Mouse (Mus musculus) liver, embryonic 13.5 days (tissue): ENCODE measurements around the gene Riok1. TPM values are rescaled to one million over a fixed set of nuclear protein-coding genes. Genes with fewer than 3 reads are reported as not detected.

Experiments used
- ATAC-seq: fragments of 200-750 bp; cut with Nextera tagmentation; 2 replicates; pipeline ENCODE4 v1.8.0; 2017; ENCODE audit warnings: low read depth, mild to moderate bottlenecking, moderate number of reproducible peaks, moderate library complexity
- DNase-seq: peaks from one replicate; pipeline ENCODE4 v3.0.0; 2022
- H3K27ac ChIP-seq: fragments of 300-500 bp; sonication (generic); 2 replicates; pipeline ENCODE4 v1.5.1; 2015; ENCODE audit warnings: moderate library complexity, mild to moderate bottlenecking, inconsistent platforms
- H3K27me3 ChIP-seq: fragments of 300-500 bp; sonication (generic); 2 replicates; pipeline ENCODE4 v1.6.1; 2015; ENCODE audit warnings: mild to moderate bottlenecking, inconsistent platforms
- H3K36me3 ChIP-seq: fragments of 300-500 bp; sonication (generic); 2 replicates; pipeline ENCODE4 v1.6.1; 2015; ENCODE audit warnings: mild to moderate bottlenecking, inconsistent platforms
- H3K4me1 ChIP-seq: fragments of 300-500 bp; sonication (generic); replicated peaks from 2 replicates; pipeline ENCODE4 v1.6.1; 2015; ENCODE audit warnings: inconsistent platforms
- H3K4me2 ChIP-seq: fragments of 300-500 bp; sonication (generic); 2 replicates; pipeline ENCODE4 v1.6.1; 2015; ENCODE audit warnings: inconsistent platforms, mild to moderate bottlenecking, moderate library complexity
- H3K4me3 ChIP-seq: fragments of 300-500 bp; sonication (generic); replicated peaks from 2 replicates; pipeline ENCODE4 v1.5.1; 2015; ENCODE audit warnings: mild to moderate bottlenecking, inconsistent platforms
- H3K9ac ChIP-seq: fragments of 300-500 bp; sonication (generic); 2 replicates; pipeline ENCODE4 v1.6.1; 2015; ENCODE audit warnings: mild to moderate bottlenecking, inconsistent platforms
- H3K9me3 ChIP-seq: fragments of 300-500 bp; sonication (generic); replicated peaks from 2 replicates; pipeline ENCODE4 v1.6.1; 2016; ENCODE audit warnings: inconsistent platforms
- WGBS: fragments of 180-500 bp; shearing (Covaris S2); methylation state at CpG from one replicate; pipeline ENCODE4 v1.1.7; 2015; ENCODE audit not compliant: insufficient replicate concordance; 5-methylcytosine and 5-hydroxymethylcytosine counted together
- polyA plus RNA-seq: library from polyadenylated mRNA; unstranded; fragments of >200 nt; fragmentation: Nextera tagmentation; extraction: Ambion mirVana; gene quantifications from 2 replicates; pipeline ENCODE4 v1.2.1, GENCODE M21; 2015

Riok1 gene
- polyA plus RNA-seq, 1 experiment from 2014 or later: 26.2 TPM

DNA sequence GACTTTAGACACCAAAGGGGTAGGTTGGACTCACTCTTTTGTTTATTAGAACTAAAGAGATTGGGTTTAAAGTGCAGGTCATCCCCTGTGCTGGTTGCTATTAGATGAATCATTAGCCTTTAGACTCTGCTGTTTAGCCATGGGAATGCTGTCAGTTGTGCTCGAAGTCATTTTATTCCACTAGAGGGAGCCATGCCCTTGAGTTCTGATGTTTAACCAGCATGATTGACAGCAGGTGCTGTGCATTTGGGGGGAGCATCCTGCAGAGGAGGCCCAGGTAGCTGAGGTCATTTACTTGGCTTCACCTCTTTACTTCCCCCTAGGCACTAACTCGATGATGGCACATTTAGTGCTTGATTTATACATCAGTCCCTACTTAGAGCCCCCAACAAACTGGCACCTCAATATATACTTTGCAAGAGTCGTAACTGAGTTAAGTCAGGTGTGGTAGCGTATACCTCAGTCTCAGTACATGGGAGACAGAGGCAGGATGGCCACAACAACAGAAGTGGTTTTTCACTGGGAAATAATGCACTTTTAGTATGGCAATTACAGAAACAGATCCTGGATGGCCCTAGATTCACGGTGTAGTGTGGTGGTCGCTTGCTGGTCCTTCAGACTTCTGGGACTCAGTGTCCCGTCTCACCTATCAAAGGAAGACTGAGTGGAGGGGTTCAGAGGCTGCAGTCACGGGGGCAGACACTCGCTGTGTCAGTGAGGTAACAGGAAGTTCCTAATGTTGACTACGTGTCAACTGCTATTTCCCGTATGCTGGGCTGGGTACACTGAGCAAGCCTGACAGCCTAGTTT is 28.3 kb downstream of the Riok1 start:
- 0 out of 2 replicates have a peak, but pooled peaks cover 4% of the 10 kb centered on the region for H3K4me1 ChIP-seq
- H3K27ac ChIP-seq: no peak overlapping the region
- no peak for ATAC-seq
- 58% methylated on average over 11 of the region's 11 CpGs for WGBS
- H3K4me2 ChIP-seq: no peak overlapping the region
- H3K36me3 ChIP-seq: peaks cover 30% of the 10 kb centered on the region
- H3K27me3 ChIP-seq: no peaks in the 10 kb centered on the region
- no peak overlapping the region for H3K4me3 ChIP-seq
- no peaks in the 10 kb centered on the region for H3K9me3 ChIP-seq
- H3K9ac ChIP-seq: no peak overlapping the region
- DNase-seq: peak; percentile 19

DNA sequence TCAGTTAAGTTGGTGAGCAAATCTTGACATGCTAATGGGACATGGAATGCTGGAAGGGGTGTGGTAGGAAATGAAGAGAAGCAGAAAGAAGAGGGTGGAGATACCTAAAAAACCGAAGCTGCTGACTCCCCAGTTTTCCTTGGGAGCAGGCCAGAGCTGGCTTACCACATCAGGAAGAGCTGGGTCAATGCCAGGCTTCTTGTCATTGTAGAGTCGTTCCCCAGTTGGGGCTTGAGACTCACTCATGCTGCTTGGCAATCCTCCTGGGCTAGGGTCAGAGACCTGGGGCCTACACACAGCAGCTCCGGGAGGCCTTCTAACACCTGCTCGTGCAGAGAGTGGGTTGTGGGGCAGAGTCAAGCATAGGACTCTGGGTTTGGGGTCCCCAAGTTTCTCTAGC is 34.1 kb downstream of the Riok1 start:
- DNase-seq: no peak
- H3K27me3 ChIP-seq: no peaks in the 10 kb centered on the region
- no peaks in the 10 kb centered on the region for H3K36me3 ChIP-seq
- no peak overlapping the region for H3K27ac ChIP-seq
- WGBS: 63% methylated on average over 4 of the region's 4 CpGs
- no peak overlapping the region for H3K9ac ChIP-seq
- H3K4me3 ChIP-seq: no peak overlapping the region
- ATAC-seq: no peak
- no peaks in the 10 kb centered on the region for H3K9me3 ChIP-seq
- no peak overlapping the region for H3K4me2 ChIP-seq
- H3K4me1 ChIP-seq: peaks cover 18% of the 10 kb centered on the region

DNA sequence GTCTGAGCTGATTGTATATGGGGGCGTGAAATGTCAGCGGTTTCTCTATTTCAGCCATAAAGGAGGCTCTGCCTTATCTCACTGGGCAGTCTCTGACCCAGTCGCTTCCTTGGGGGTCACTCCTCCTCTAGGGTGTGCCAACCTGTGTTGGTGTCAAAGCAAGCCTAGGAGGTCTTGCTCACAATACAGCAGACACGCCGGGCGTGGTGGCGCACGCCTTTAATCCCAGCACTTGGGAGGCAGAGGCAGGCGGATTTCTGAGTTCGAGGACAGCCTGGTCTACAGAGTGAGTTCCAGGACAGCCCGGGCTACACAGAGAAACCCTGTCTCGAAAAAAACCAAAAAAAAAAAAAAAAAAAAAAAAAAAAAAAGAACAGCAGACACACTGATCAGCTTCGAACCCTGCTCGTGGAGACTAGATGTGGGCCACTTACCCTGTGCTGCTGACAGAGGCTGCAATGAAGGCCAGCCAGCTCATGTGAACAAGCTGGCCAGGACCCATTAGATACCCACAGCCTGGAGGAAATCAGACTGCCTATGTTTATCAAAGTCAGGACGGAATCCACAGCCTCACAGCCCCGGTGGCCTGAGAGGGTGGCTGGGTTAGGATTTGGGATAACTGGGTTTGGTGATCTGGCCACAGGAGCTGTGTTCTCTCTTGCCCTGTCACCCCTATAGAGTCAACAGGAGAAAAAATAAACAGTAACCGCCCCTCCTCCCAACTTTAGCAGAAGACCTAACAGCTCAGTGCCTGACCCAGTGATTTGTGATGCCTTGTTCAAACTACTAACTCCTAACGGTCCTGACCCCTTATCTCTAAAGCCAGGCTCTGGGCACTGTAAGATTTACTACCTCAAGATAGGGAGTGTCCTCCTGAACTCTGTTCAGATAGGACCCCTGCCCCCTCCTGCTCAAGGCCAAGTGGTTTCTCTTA is 36.8 kb downstream of the Riok1 start:
- DNase-seq (peak; percentile 10), ATAC-seq (peak; percentile 78)
- H3K9me3 ChIP-seq: no peaks in the 10 kb centered on the region
- H3K4me1 ChIP-seq: peaks cover 18% of the 10 kb centered on the region
- peaks cover 3% of the 10 kb centered on the region; the same call in 1 of the 2 replicates for H3K27me3 ChIP-seq
- H3K4me3 ChIP-seq: no peak overlapping the region
- peak overlapping the region; percentile 78 for H3K27ac ChIP-seq
- H3K36me3 ChIP-seq: no peaks in the 10 kb centered on the region
- WGBS: 55% methylated on average over 18 of the region's 18 CpGs
- H3K9ac ChIP-seq: no peak overlapping the region
- H3K4me2 ChIP-seq: no peak overlapping the region

DNA sequence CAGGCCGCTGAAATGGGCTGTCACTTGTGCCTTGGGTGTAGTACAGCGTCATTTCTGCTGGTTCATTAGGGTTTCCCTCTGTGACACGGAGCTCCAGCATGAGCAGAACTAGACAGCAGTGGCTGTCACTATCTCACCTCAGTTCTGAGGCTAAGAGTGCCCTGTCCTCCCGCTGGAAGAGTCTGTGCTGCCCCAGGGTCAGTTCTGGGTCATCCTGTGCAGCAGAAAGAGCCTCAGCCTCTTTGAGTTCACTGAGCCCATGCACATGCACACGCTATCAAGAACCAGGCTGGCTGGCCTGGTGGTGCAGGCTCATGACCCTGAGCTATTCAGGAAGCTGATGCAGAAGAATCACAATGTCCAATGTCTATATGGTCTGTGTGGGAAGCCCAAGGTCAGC is 37.6 kb downstream of the Riok1 start:
- Histone ChIP-seq H3K4me1 (peaks cover 18% of the 10 kb centered on the region), H3K27ac (peak overlapping the region; percentile 78), H3K4me3 (no peak overlapping the region), H3K9ac (no peak overlapping the region), H3K36me3 (no peaks in the 10 kb centered on the region), H3K4me2 (0 out of 2 replicates have a peak overlapping the region, but pooled peaks have one; percentile 4), H3K27me3 (peaks cover 3% of the 10 kb centered on the region; the same call in 1 of the 2 replicates), H3K9me3 (no peaks in the 10 kb centered on the region)
- peak; percentile 35 for ATAC-seq
- WGBS: 21% methylated on average over 5 of the region's 5 CpGs
- DNase-seq: no peak

DNA sequence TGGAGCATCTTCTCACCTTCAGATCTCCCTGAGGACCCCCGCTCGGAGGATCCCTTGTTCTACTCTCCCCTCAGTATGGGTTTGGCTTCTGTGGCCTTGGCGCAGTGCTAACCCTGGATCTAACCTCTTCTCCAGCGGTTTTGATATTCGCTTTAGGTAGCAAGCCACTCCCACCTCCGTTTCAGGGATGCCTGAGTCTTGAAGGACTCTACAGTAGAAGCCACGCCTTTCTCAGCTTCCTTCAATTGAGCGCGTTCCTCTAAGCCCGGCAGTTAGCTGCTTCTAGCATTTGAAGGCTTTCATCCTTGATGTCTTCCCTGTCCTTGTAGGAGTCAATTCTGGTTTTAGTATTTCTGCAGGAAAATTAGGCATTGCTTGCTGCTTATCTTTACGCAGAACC is 40.3 kb downstream of the Riok1 start:
- Histone ChIP-seq H3K36me3 (no peaks in the 10 kb centered on the region), H3K9ac (no peak overlapping the region), H3K27me3 (peaks cover 3% of the 10 kb centered on the region; the same call in 1 of the 2 replicates), H3K4me1 (peaks cover 18% of the 10 kb centered on the region), H3K9me3 (no peaks in the 10 kb centered on the region), H3K27ac (no peak overlapping the region), H3K4me2 (no peak overlapping the region), H3K4me3 (no peak overlapping the region)
- WGBS: 20% methylated on average over 11 of the region's 11 CpGs
- ATAC-seq (no peak), DNase-seq (no peak)

DNA sequence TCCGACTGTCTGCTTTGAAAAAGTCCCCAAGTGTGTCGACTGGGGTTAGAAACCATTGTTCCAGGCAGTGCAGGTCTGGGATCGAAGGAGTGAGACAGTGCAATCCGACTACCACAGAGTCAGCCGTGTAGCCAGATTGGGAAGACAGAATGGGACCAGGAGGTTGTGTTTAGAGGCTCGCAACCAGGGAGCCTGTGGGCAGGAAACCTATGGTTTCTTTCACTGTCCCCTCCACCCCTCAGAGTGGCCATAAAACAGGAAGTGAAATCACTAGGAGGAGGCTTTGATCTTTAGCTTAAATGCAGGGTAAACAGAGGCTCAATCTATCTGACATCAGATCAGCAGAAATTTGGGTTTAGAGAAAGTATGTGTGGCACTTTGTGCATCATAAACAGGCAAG is 42.0 kb downstream of the Riok1 start:
- H3K4me2 ChIP-seq: no peak overlapping the region
- WGBS: 21% methylated on average over 6 of the region's 6 CpGs
- DNase-seq (no peak), ATAC-seq (no peak)
- H3K4me3 ChIP-seq: no peak overlapping the region
- H3K27me3 ChIP-seq: peaks cover 3% of the 10 kb centered on the region; the same call in 1 of the 2 replicates
- no peak overlapping the region for H3K27ac ChIP-seq
- no peaks in the 10 kb centered on the region for H3K9me3 ChIP-seq
- H3K4me1 ChIP-seq: peaks cover 18% of the 10 kb centered on the region
- no peaks in the 10 kb centered on the region for H3K36me3 ChIP-seq
- no peak overlapping the region for H3K9ac ChIP-seq

DNA sequence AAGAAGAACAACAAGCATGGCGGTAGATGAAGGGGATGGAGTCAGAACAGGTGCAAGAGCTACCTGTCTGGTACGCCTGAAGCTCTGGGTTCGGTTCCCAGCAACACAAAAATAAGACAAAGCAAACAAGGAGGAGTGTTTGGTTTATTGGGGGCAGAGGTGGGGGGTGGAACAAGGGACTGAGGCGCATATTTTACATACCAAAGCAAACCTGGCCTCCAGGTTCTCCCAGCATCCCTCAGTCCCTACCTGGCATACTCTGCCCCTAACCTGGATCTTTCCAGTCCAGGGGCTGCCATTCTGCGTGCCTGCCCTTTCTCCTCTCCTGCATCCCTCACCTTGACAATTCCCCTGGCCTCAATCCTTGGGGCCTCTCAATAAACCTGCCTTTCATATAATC is 42.6 kb downstream of the Riok1 start:
- Histone ChIP-seq H3K9ac (no peak overlapping the region), H3K27ac (no peak overlapping the region), H3K4me1 (peaks cover 12% of the 10 kb centered on the region), H3K4me3 (no peak overlapping the region), H3K9me3 (no peaks in the 10 kb centered on the region), H3K4me2 (no peak overlapping the region), H3K27me3 (peaks cover 3% of the 10 kb centered on the region; the same call in 1 of the 2 replicates), H3K36me3 (no peaks in the 10 kb centered on the region)
- DNase-seq (no peak), ATAC-seq (no peak)
- 51% methylated on average over 5 of the region's 5 CpGs for WGBS

DNA sequence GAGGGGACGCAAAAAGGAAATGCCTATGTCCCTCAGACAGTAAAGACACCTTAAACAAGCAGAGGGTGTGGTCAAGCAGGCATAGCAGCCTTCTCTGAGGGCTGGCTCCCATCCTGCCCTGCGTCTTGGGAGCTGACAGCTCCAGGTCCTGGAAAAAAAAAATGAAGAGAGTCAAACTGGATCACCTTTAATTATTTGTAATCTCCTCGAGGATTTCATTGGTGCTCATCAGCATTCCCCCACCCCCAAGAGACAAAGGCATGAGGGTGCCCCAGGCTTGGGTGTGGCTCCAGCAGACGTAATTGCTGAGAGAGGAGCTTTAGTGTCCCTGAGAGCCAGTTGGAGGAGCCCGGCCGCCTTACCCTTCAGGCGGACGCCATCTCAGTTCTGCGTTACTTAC is 43.2 kb downstream of the Riok1 start:
- Histone ChIP-seq H3K4me2 (no peak overlapping the region), H3K27ac (no peak overlapping the region), H3K27me3 (peaks cover 3% of the 10 kb centered on the region; the same call in 1 of the 2 replicates), H3K4me1 (peaks cover 6% of the 10 kb centered on the region), H3K36me3 (no peaks in the 10 kb centered on the region), H3K4me3 (no peak overlapping the region), H3K9ac (no peak overlapping the region), H3K9me3 (no peaks in the 10 kb centered on the region)
- 42% methylated on average over 9 of the region's 9 CpGs for WGBS
- DNase-seq (no peak), ATAC-seq (no peak)

DNA sequence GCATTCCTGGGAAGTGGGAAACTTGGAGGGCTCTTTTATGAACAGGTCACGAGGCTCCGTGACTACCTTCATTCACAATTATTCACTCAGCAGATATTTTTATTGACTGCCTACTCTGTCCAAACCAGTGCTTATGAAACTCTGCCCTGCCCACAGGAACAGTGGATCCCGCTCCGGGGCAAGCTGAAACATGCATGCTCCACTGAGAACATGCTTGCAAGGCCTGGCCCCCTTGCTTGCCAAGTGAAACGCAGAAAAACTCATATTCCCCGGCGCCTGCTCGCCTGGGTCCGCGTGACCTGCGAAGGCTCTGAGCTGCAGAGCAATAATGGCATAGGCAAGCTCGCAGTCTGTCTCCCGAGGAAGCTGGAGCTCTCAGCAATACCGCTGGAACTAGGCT is 43.9 kb downstream of the Riok1 start:
- Histone ChIP-seq H3K9me3 (no peaks in the 10 kb centered on the region), H3K9ac (no peak overlapping the region), H3K4me3 (no peak overlapping the region), H3K27me3 (peaks cover 3% of the 10 kb centered on the region; the same call in 1 of the 2 replicates), H3K4me1 (peaks cover 9% of the 10 kb centered on the region), H3K4me2 (no peak overlapping the region), H3K36me3 (no peaks in the 10 kb centered on the region), H3K27ac (no peak overlapping the region)
- DNase-seq: no peak
- WGBS: 70% methylated on average over 14 of the region's 14 CpGs
- no peak for ATAC-seq

DNA sequence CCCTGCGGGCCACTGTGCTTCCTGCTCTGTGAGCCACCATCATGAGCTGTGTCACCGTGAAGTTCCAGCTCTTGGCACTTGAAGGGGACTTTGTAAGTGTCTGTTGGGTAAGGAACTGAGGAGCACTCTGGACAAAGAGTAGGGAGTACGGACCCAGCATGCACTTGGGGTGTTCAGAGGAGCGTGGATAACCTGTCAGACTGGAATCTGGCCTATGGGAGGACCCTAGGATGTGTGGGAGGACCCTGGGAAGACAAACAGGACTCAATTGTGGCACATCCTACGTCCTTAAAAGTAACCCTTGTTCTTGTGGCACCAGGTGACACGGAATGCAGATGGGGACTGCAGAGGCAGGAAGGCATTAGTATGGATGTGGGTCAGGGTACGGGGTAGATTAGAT is 44.4 kb downstream of the Riok1 start:
- H3K4me2 ChIP-seq: no peak overlapping the region
- H3K36me3 ChIP-seq: no peaks in the 10 kb centered on the region
- DNase-seq (no peak), ATAC-seq (no peak)
- H3K27ac ChIP-seq: no peak overlapping the region
- 56% methylated on average over 7 of the region's 7 CpGs for WGBS
- H3K27me3 ChIP-seq: peaks cover 3% of the 10 kb centered on the region; the same call in 1 of the 2 replicates
- peaks cover 9% of the 10 kb centered on the region for H3K4me1 ChIP-seq
- H3K9me3 ChIP-seq: no peaks in the 10 kb centered on the region
- H3K4me3 ChIP-seq: no peak overlapping the region
- H3K9ac ChIP-seq: no peak overlapping the region

DNA sequence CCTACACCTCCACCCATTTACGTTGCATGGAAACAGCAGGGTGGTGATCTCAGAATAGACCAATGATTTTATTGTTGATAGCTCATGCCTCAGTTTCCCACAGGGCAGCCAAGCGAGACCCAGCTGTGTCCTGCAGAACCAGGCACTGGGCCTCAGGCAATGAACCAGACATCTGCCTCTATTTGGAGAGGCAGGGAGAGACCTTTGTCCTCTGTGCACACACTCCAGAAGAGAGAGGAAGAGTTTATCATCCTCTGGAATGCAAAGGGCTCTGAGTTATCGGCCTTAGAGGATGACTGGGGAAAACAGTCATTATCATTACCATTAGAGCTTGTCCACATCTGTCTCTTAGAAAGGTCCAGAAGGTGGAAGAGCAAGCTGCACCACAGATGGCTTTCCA is 49.9 kb downstream of the Riok1 start:
- Histone ChIP-seq H3K9ac (no peak overlapping the region), H3K36me3 (no peaks in the 10 kb centered on the region), H3K4me2 (no peak overlapping the region), H3K27me3 (no peaks in the 10 kb centered on the region), H3K4me1 (peaks cover 36% of the 10 kb centered on the region), H3K9me3 (no peaks in the 10 kb centered on the region), H3K4me3 (no peak overlapping the region), H3K27ac (no peak overlapping the region)
- DNase-seq (no peak), ATAC-seq (0 out of 2 replicates have a peak, but pooled peaks have one; percentile 47)
- WGBS: 35% methylated on average over 3 of the region's 3 CpGs
